Mouse (Mus musculus) MEL (cell line): ENCODE results near the gene Defb33. TPM values are rescaled to one million over a fixed set of nuclear protein-coding genes. Genes with fewer than 3 reads are reported as not detected.

ENCODE experiments used
- DNase-seq: peaks from one replicate; pipeline ENCODE4 v3.0.0; 2011; ENCODE audit warnings: low read depth, low spot score
- H3K27ac ChIP-seq: 2 replicates; pipeline ENCODE4 v1.5.1; 2012; ENCODE audit warnings: low read depth, mild to moderate bottlenecking, control low read depth, low read length, moderate library complexity; ENCODE audit not compliant: control insufficient read depth
- H3K27me3 ChIP-seq, 2 experiments: fragments of 150-350 bp in 1 of 2; sonication (generic) in 1 of 2; 2 replicates each; pipeline ENCODE4 v1.6.1; 2012; ENCODE audit warnings: low read length in 2 of 2, mild to moderate bottlenecking in 2 of 2, improper control_type of control experiment in 1 of 2, moderate library complexity in 1 of 2; ENCODE audit not compliant: insufficient read depth in 2 of 2, control insufficient read depth in 1 of 2
- H3K36me3 ChIP-seq, 2 experiments: 2 replicates each; pipeline ENCODE4 v1.6.1; 2012 to 2014; ENCODE audit warnings: low read length in 2 of 2, improper control_type of control experiment in 1 of 2, inconsistent platforms in 1 of 2, mild to moderate bottlenecking in 1 of 2; ENCODE audit not compliant: insufficient read depth in 2 of 2, control insufficient read depth in 1 of 2
- H3K4me1 ChIP-seq, 2 experiments: fragments of 150-350 bp in 1 of 2; sonication (generic) in 1 of 2; 2 replicates each; pipeline ENCODE4 v1.6.1; 2012; ENCODE audit warnings: low read length in 2 of 2, improper control_type of control experiment in 1 of 2, mild to moderate bottlenecking in 1 of 2; ENCODE audit not compliant: insufficient read depth in 2 of 2, control insufficient read depth in 1 of 2
- H3K4me3 ChIP-seq, 2 experiments: fragments of 150-350 bp in 1 of 2; sonication (generic) in 1 of 2; 2 replicates each; pipeline ENCODE4 v1.5.1; 2012; ENCODE audit warnings: low read depth in 2 of 2, low read length in 2 of 2, mild to moderate bottlenecking in 2 of 2, moderate library complexity in 2 of 2, control low read depth in 1 of 2, improper control_type of control experiment in 1 of 2; ENCODE audit not compliant: control insufficient read depth in 1 of 2, insufficient read depth in 1 of 2
- H3K79me2 ChIP-seq: 2 replicates; pipeline ENCODE4 v1.6.1; 2012; ENCODE audit warnings: mild to moderate bottlenecking, low read length, moderate library complexity; ENCODE audit not compliant: control insufficient read depth, poor library complexity, insufficient read depth
- H3K9ac ChIP-seq: 2 replicates; pipeline ENCODE4 v1.6.1; 2012; ENCODE audit warnings: low read depth, mild to moderate bottlenecking, control low read depth, low read length, moderate library complexity; ENCODE audit not compliant: control insufficient read depth, poor library complexity, severe bottlenecking
- H3K9me3 ChIP-seq: fragments of 150-350 bp; sonication (generic); replicated peaks from 2 replicates; pipeline ENCODE4 v1.6.1; 2012; ENCODE audit warnings: mild to moderate bottlenecking, low read length, improper control_type of control experiment, moderate library complexity; ENCODE audit not compliant: insufficient read depth
- CHD1 ChIP-seq: IDR thresholded peaks from 2 replicates; pipeline ENCODE4 v1.6.1; 2012; ENCODE audit warnings: low read depth, mild to moderate bottlenecking, inconsistent platforms, low read length, improper control_type of control experiment
- E2F4 ChIP-seq: IDR thresholded peaks from 2 replicates; pipeline ENCODE4 v1.6.1; 2011; ENCODE audit warnings: low read depth, low read length, improper control_type of control experiment, borderline replicate concordance
- GABPA ChIP-seq: IDR thresholded peaks from 2 replicates; pipeline ENCODE4 v1.6.1; 2012; ENCODE audit warnings: low read depth, mild to moderate bottlenecking, inconsistent platforms, low read length, improper control_type of control experiment, moderate library complexity
- MAFK ChIP-seq: IDR thresholded peaks from 2 replicates; pipeline ENCODE4 v1.6.1; 2011; ENCODE audit warnings: low read depth, mild to moderate bottlenecking, low read length, improper control_type of control experiment, borderline replicate concordance
- MAX ChIP-seq: IDR thresholded peaks from 2 replicates; pipeline ENCODE4 v1.6.1; 2011; ENCODE audit warnings: low read length, improper control_type of control experiment
- MEF2A ChIP-seq: IDR thresholded peaks from 2 replicates; pipeline ENCODE4 v1.6.1; 2014; ENCODE audit warnings: low read depth, mild to moderate bottlenecking, inconsistent platforms, low read length, improper control_type of control experiment; ENCODE audit not compliant: poor library complexity, insufficient replicate concordance, severe bottlenecking; ENCODE audit errors: extremely low read depth
- MYB ChIP-seq: IDR thresholded peaks from 2 replicates; pipeline ENCODE4 v1.6.1; 2011; ENCODE audit warnings: mild to moderate bottlenecking, low read depth, low read length, improper control_type of control experiment
- MYC ChIP-seq: IDR thresholded peaks from 2 replicates; pipeline ENCODE4 v1.6.1; 2011; ENCODE audit warnings: low read depth, mild to moderate bottlenecking, low read length, improper control_type of control experiment, moderate library complexity
- POLR2A ChIP-seq, 2 experiments: IDR thresholded peaks; 2 replicates each; pipeline ENCODE4 v1.6.1; 2011 to 2012; ENCODE audit warnings: low read length in 2 of 2, mild to moderate bottlenecking in 2 of 2, control low read depth in 1 of 2, improper control_type of control experiment in 1 of 2, low read depth in 1 of 2, moderate library complexity in 1 of 2; ENCODE audit not compliant: control insufficient read depth in 1 of 2, insufficient read depth in 1 of 2, poor library complexity in 1 of 2
- POLR2AphosphoS2 ChIP-seq: IDR thresholded peaks from 2 replicates; pipeline ENCODE4 v1.6.1; 2011; ENCODE audit warnings: low read length, improper control_type of control experiment
- POLR2AphosphoS5 ChIP-seq: IDR thresholded peaks from 2 replicates; pipeline ENCODE4 v1.6.1; 2012; ENCODE audit warnings: low read depth, borderline replicate concordance, mild to moderate bottlenecking, inconsistent platforms, low read length, moderate library complexity, mixed read lengths
- USF2 ChIP-seq, 2 experiments: IDR thresholded peaks; 2 replicates each; pipeline ENCODE4 v1.6.1; 2011 to 2012; ENCODE audit warnings: improper control_type of control experiment in 2 of 2, low read length in 2 of 2, borderline replicate concordance in 1 of 2, inconsistent platforms in 1 of 2, low read depth in 1 of 2, mild to moderate bottlenecking in 1 of 2; ENCODE audit not compliant: insufficient read depth in 1 of 2
- ZKSCAN1 ChIP-seq: IDR thresholded peaks from 2 replicates; pipeline ENCODE4 v1.6.1; 2012; ENCODE audit warnings: low read depth, mild to moderate bottlenecking, inconsistent platforms, low read length, improper control_type of control experiment, moderate library complexity
- ZNF384 ChIP-seq: IDR thresholded peaks from 2 replicates; pipeline ENCODE4 v1.6.1; 2012; ENCODE audit warnings: low read depth, mild to moderate bottlenecking, inconsistent platforms, low read length, improper control_type of control experiment
- polyA plus RNA-seq, 2 experiments: library from polyadenylated mRNA; stranded (reverse) in 1 of 2; unstranded in 1 of 2; fragments of >175 nt in 1 of 2; fragments of >200 nt in 1 of 2; gene quantifications; 2 replicates each; pipeline versions ENCODE4 v1.2.1 to v1.2.4; 2012; ENCODE audit warnings: low replicate concordance in 2 of 2, low read depth in 1 of 2; ENCODE audit not compliant: insufficient read length in 2 of 2, insufficient read depth in 1 of 2, missing spikeins in 1 of 2
- total RNA-seq: library from RNA; depleted of rRNA; stranded (reverse); fragments of 300-350 nt; gene quantifications from 2 replicates; pipeline ENCODE4 v1.2.3, GENCODE M21; 2012; rRNA removed

Gene Defb33
- total and polyA plus RNA-seq, 3 experiments = not detected

DNA sequence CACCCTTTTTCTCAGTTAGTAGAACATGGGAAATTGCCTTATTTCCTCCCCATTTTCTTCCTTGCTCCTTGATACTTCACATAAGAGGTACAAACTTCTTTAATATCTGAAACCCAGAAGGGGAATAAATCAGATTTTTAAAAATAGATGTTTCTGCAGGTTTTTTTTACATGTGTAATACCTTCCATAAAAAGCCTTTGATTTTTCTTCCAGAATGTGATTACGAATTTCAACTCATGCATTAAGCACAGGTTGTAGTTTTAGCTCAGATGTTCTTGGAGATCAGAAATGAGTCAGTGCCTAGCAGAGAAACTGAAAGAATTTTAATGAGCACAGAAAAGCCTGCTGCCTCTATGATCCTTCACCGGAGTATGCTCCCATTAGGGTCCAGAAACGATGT lies 29.5 kb downstream of the Defb33 start, which contains the start of gene Gm6040:
Gene Gm6040 (minus strand): TSS at position 101 of the 400 bp plus-strand sequence.
- Histone ChIP-seq H3K4me1 (no peaks in the 10 kb centered on the region), H3K9me3 (no peaks in the 10 kb centered on the region), H3K27me3 (no peaks in the 10 kb centered on the region), H3K27ac (no peak within 1 kb of the TSS), H3K36me3 (no peaks in the 10 kb centered on the region), H3K4me3 (no peak within 1 kb of the TSS), H3K9ac (no peak within 1 kb of the TSS), H3K79me2 (no peaks in the 10 kb centered on the region)
- TF ChIP-seq USF2 (IDR thresholded peaks at IDR 0.05; ENCODE audit: borderline replicate concordance in 1 of 2, insufficient read depth in 1 of 2, low read depth in 1 of 2, low read length in 2 of 2) (no peak), ZNF384 (no peak), E2F4 (no peak), MYB (no peak), MAX (no peak), MEF2A (no peak)
- DNase-seq = no peak

DNA sequence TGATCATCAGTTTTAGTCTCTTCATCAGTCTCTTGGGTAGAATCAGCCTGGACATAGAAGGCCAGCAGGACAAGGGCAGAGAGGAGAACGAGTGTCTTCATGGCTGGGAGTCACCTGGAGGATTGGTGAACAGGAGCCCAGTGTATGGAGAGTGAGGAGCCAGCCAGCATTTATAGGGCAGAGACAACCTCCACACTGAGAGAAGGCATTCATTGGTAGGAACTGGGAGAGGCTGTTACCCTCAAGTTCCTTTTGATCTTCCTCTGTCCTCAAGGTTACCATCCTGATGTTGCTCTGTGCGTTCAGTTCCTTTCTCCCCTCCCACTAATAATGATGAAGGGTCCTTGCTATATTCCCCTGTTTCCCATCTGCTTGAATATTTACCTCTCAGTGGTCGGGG lies 52.1 kb downstream of the Defb33 start, which contains the start of gene AY761185:
Gene AY761185 (minus strand): TSS at position 101 of the 400 bp plus-strand sequence.
- H3K9ac ChIP-seq = no peak within 1 kb of the TSS
- H3K79me2 ChIP-seq = no peaks in the 10 kb centered on the region
- no peak within 1 kb of the TSS for H3K27ac ChIP-seq

More for the DNA sequence above, 52.1 kb downstream of the Defb33 start, which contains the start of gene AY761185:
- H3K4me1 ChIP-seq = no peaks in the 10 kb centered on the region
- no peak within 1 kb of the TSS for H3K4me3 ChIP-seq
- no peaks in the 10 kb centered on the region for H3K9me3 ChIP-seq
- no peak for DNase-seq
- H3K27me3 ChIP-seq = no peaks in the 10 kb centered on the region
- H3K36me3 ChIP-seq = no peaks in the 10 kb centered on the region
- TF ChIP-seq POLR2AphosphoS2 (no peak), CHD1 (no peak), MAFK (no peak), POLR2A (IDR thresholded peaks at IDR 0.05; ENCODE audit: control insufficient read depth in 1 of 2, insufficient read depth in 1 of 2, low read depth in 1 of 2, low read length in 2 of 2, poor library complexity in 1 of 2) (no peak), GABPA (no peak), ZKSCAN1 (no peak), MYC (no peak), POLR2AphosphoS5 (no peak)

Other genes starting within 250 kb of the Defb33 start
- not detected in 2 replicates for gene Gm15056, start 10.0 kb downstream of the Defb33 start, total RNA-seq
- gene Gm15056, start 10.0 kb downstream of the Defb33 start, polyA plus RNA-seq = not detected
- not detected in 2 replicates for gene Gm6040, start 29.4 kb downstream of the Defb33 start, total RNA-seq
- not detected for gene Gm6040, start 29.4 kb downstream of the Defb33 start, polyA plus RNA-seq
- gene AY761185, start 52.0 kb downstream of the Defb33 start, total RNA-seq = not detected in 2 replicates
- gene AY761185, start 52.0 kb downstream of the Defb33 start, polyA plus RNA-seq = not detected
- gene Defa21, start 132.9 kb downstream of the Defb33 start, total RNA-seq = not detected in 2 replicates
- not detected for gene Defa21, start 132.9 kb downstream of the Defb33 start, polyA plus RNA-seq
- gene Defa23, start 162.4 kb downstream of the Defb33 start, total RNA-seq = not detected in 2 replicates
- gene Defa23, start 162.4 kb downstream of the Defb33 start, polyA plus RNA-seq = not detected
- gene Defa35, start 172.4 kb downstream of the Defb33 start, total RNA-seq = not detected in 2 replicates
- gene Defa35, start 172.4 kb downstream of the Defb33 start, polyA plus RNA-seq = not detected
- not detected in 2 replicates for gene Defa25, start 191.8 kb downstream of the Defb33 start, total RNA-seq
- not detected for gene Defa25, start 191.8 kb downstream of the Defb33 start, polyA plus RNA-seq
- gene Gm14851, start 203.4 kb downstream of the Defb33 start, total RNA-seq = not detected in 2 replicates
- not detected for gene Gm14851, start 203.4 kb downstream of the Defb33 start, polyA plus RNA-seq
- gene Defa30, start 242.0 kb downstream of the Defb33 start, total RNA-seq = not detected in 2 replicates
- not detected for gene Defa30, start 242.0 kb downstream of the Defb33 start, polyA plus RNA-seq